Mouse (Mus musculus) fat pad, adult 2 months (tissue): ENCODE measurements around the gene Ncoa1.

Source experiments
- DNase-seq: peaks from one replicate; pipeline ENCODE4 v3.0.0-alpha.2; 2011; ENCODE audit warnings: low read depth, low spot score; ENCODE audit errors: extremely low read depth

The Ncoa1 gene

GRCm38 (mm10) chr12:4233572-4234508, 243.1 kb downstream of the Ncoa1 start, which contains the start of the genes Ptrhd1 and Cenpo:
TSS of gene Ptrhd1 (plus strand) at chr12:4234027.
TSS of gene Cenpo (minus strand) at chr12:4234294.
- peak; percentile 68 for DNase-seq

- DNase-seq, result no peak
These were observed 244.2 kb downstream of the Ncoa1 start for GRCm38 (mm10) chr12:4232777-4233176.

GRCm38 (mm10) chr12:4230156-4230555, 246.8 kb downstream of the Ncoa1 start:
- no peak for DNase-seq

- no peak for DNase-seq
These were observed 264.1 kb downstream of the Ncoa1 start for GRCm38 (mm10) chr12:4212908-4213307.

GRCm38 (mm10) chr12:4211174-4211573, 265.8 kb downstream of the Ncoa1 start:
- no peak for DNase-seq

GRCm38 (mm10) chr12:4209196-4209595, 267.8 kb downstream of the Ncoa1 start:
- DNase-seq, result no peak

- no peak for DNase-seq
These were observed 268.4 kb downstream of the Ncoa1 start for GRCm38 (mm10) chr12:4208405-4209133.

- no peak for DNase-seq
These were observed 270.9 kb downstream of the Ncoa1 start for GRCm38 (mm10) chr12:4206106-4206505.

GRCm38 (mm10) chr12:4202206-4202605, 274.8 kb downstream of the Ncoa1 start:
- no peak for DNase-seq

GRCm38 (mm10) chr12:4201454-4202200, 275.4 kb downstream of the Ncoa1 start:
- DNase-seq, result no peak

- no peak for DNase-seq
These were observed 277.7 kb downstream of the Ncoa1 start for GRCm38 (mm10) chr12:4199271-4199670.

- DNase-seq, result no peak
These were observed 278.3 kb downstream of the Ncoa1 start for GRCm38 (mm10) chr12:4198702-4199101.
